Mouse (Mus musculus): ENCODE results near the gene Chd6. TPM values are rescaled to one million over a fixed set of nuclear protein-coding genes. Genes with fewer than 3 reads are reported as not detected.

The Chd6 gene
- polyA plus RNA-seq, 1 experiment from 2014 or later = 33.3 TPM

GRCm38 (mm10) chr2:160915821-160916610 is 192.9 kb downstream of the Chd6 start:
- Histone ChIP-seq H3K36me3 (replicated peaks; ENCODE audit: control insufficient read depth, insufficient read depth, low read depth, low read length) (no peaks in the 10 kb centered on the region), H3K27ac (replicated peaks; ENCODE audit: low read depth, low read length) (no peak overlapping the region), H3K4me1 (ENCODE audit: control insufficient read depth, insufficient read depth, low read length) (peaks cover 3% of the 10 kb centered on the region), H3K9me3 (replicated peaks; ENCODE audit: control insufficient read depth, low read length) (no peaks in the 10 kb centered on the region), H3K9ac (replicated peaks; ENCODE audit: low read length) (no peak overlapping the region), H3K4me3 (ENCODE audit: low read depth, low read length) (no peak overlapping the region), H3K4me2 (ENCODE audit: low read depth, low read length) (no peak overlapping the region), H3K27me3 (ENCODE audit: control insufficient read depth, insufficient read depth, low read length) (peaks cover 11% of the 10 kb centered on the region)
- 79% methylated on average over 13 of the region's 13 CpGs for WGBS
- ATAC-seq (replicated peaks; ENCODE audit: insufficient number of reproducible peaks, low FRiP score, low TSS enrichment, low read depth) = no peak
- no peak for DNase-seq (ENCODE audit: low spot score)

- no peak overlapping the region for H3K4me3 ChIP-seq (ENCODE audit: low read depth, low read length)
- WGBS = 87% methylated on average over 9 of the region's 9 CpGs
- H3K27ac ChIP-seq (replicated peaks; ENCODE audit: low read depth, low read length) = no peak overlapping the region
- no peaks in the 10 kb centered on the region for H3K9me3 ChIP-seq (replicated peaks; ENCODE audit: control insufficient read depth, low read length)
- DNase-seq (ENCODE audit: low spot score) = no peak
- H3K27me3 ChIP-seq (ENCODE audit: control insufficient read depth, insufficient read depth, low read length) = peaks cover 19% of the 10 kb centered on the region
- no peak for ATAC-seq (replicated peaks; ENCODE audit: insufficient number of reproducible peaks, low FRiP score, low TSS enrichment, low read depth)
- H3K4me2 ChIP-seq (ENCODE audit: low read depth, low read length) = no peak overlapping the region
- no peak overlapping the region for H3K9ac ChIP-seq (replicated peaks; ENCODE audit: low read length)
- H3K4me1 ChIP-seq (ENCODE audit: control insufficient read depth, insufficient read depth, low read length) = peaks cover 3% of the 10 kb centered on the region; the same call in 1 of the 2 replicates
- H3K36me3 ChIP-seq (replicated peaks; ENCODE audit: control insufficient read depth, insufficient read depth, low read depth, low read length) = no peaks in the 10 kb centered on the region
These were observed 194.2 kb downstream of the Chd6 start for GRCm38 (mm10) chr2:160914656-160915055.

- H3K27ac ChIP-seq (replicated peaks; ENCODE audit: low read depth, low read length) = no peak within 1 kb of the TSS
- WGBS = under 1% methylated on average over 46 of the region's 46 CpGs
- H3K36me3 ChIP-seq (replicated peaks; ENCODE audit: control insufficient read depth, insufficient read depth, low read depth, low read length) = no peaks in the 10 kb centered on the region
These were observed 196.6 kb downstream of the Chd6 start, which contains the start of gene Emilin3 for GRCm38 (mm10) chr2:160912231-160912671. TSS of gene Emilin3 (minus strand) at chr2:160912328.

GRCm38 (mm10) chr2:160911558-160912201 is 197.2 kb downstream of the Chd6 start:
- ATAC-seq (replicated peaks; ENCODE audit: insufficient number of reproducible peaks, low FRiP score, low TSS enrichment, low read depth) = peak; percentile 53
- Histone ChIP-seq H3K27ac (replicated peaks; ENCODE audit: low read depth, low read length) (no peak overlapping the region), H3K9ac (replicated peaks; ENCODE audit: low read length) (peak overlapping the region; percentile 73), H3K4me3 (ENCODE audit: low read depth, low read length) (peak overlapping the region; percentile 56), H3K4me1 (ENCODE audit: control insufficient read depth, insufficient read depth, low read length) (peaks cover 3% of the 10 kb centered on the region; the same call in 1 of the 2 replicates), H3K9me3 (replicated peaks; ENCODE audit: control insufficient read depth, low read length) (no peaks in the 10 kb centered on the region), H3K27me3 (ENCODE audit: control insufficient read depth, insufficient read depth, low read length) (peaks cover 19% of the 10 kb centered on the region), H3K36me3 (replicated peaks; ENCODE audit: control insufficient read depth, insufficient read depth, low read depth, low read length) (no peaks in the 10 kb centered on the region), H3K4me2 (ENCODE audit: low read depth, low read length) (peak overlapping the region; percentile 93)
- peak; percentile 61 for DNase-seq (ENCODE audit: low spot score)
- 1% methylated on average over 64 of the region's 64 CpGs for WGBS

More at GRCm38 (mm10) chr2:160912231-160912671, 196.6 kb downstream of the Chd6 start, which contains the start of gene Emilin3:
- Histone ChIP-seq H3K9me3 (replicated peaks; ENCODE audit: control insufficient read depth, low read length) (no peaks in the 10 kb centered on the region), H3K9ac (replicated peaks; ENCODE audit: low read length) (peak within 1 kb of the TSS; percentile 73), H3K4me1 (ENCODE audit: control insufficient read depth, insufficient read depth, low read length) (peaks cover 3% of the 10 kb centered on the region; the same call in 1 of the 2 replicates), H3K4me2 (ENCODE audit: low read depth, low read length) (peak within 1 kb of the TSS; percentile 93), H3K27me3 (ENCODE audit: control insufficient read depth, insufficient read depth, low read length) (peaks cover 19% of the 10 kb centered on the region), H3K4me3 (ENCODE audit: low read depth, low read length) (peak within 1 kb of the TSS; percentile 56)
- DNase-seq (ENCODE audit: low spot score) = peak; percentile 66
- ATAC-seq (replicated peaks; ENCODE audit: insufficient number of reproducible peaks, low FRiP score, low TSS enrichment, low read depth) = peak; percentile 27; the same call in 1 of the 2 replicates

GRCm38 (mm10) chr2:160910633-160911032 is 198.2 kb downstream of the Chd6 start:
- Histone ChIP-seq H3K27ac (replicated peaks; ENCODE audit: low read depth, low read length) (no peak overlapping the region), H3K36me3 (replicated peaks; ENCODE audit: control insufficient read depth, insufficient read depth, low read depth, low read length) (no peaks in the 10 kb centered on the region), H3K4me3 (ENCODE audit: low read depth, low read length) (no peak overlapping the region), H3K4me2 (ENCODE audit: low read depth, low read length) (no peak overlapping the region), H3K9me3 (replicated peaks; ENCODE audit: control insufficient read depth, low read length) (no peaks in the 10 kb centered on the region), H3K4me1 (ENCODE audit: control insufficient read depth, insufficient read depth, low read length) (peaks cover 2% of the 10 kb centered on the region; the same call in 1 of the 2 replicates), H3K9ac (replicated peaks; ENCODE audit: low read length) (no peak overlapping the region), H3K27me3 (ENCODE audit: control insufficient read depth, insufficient read depth, low read length) (peaks cover 19% of the 10 kb centered on the region)
- ATAC-seq (replicated peaks; ENCODE audit: insufficient number of reproducible peaks, low FRiP score, low TSS enrichment, low read depth) (no peak), DNase-seq (ENCODE audit: low spot score) (no peak)
- WGBS = 89% methylated on average over 5 of the region's 5 CpGs

- Histone ChIP-seq H3K9me3 (replicated peaks; ENCODE audit: control insufficient read depth, low read length) (no peaks in the 10 kb centered on the region), H3K27me3 (ENCODE audit: control insufficient read depth, insufficient read depth, low read length) (peaks cover 19% of the 10 kb centered on the region), H3K9ac (replicated peaks; ENCODE audit: low read length) (no peak overlapping the region), H3K4me1 (ENCODE audit: control insufficient read depth, insufficient read depth, low read length) (no peaks in the 10 kb centered on the region), H3K27ac (replicated peaks; ENCODE audit: low read depth, low read length) (no peak overlapping the region), H3K4me3 (ENCODE audit: low read depth, low read length) (no peak overlapping the region), H3K36me3 (replicated peaks; ENCODE audit: control insufficient read depth, insufficient read depth, low read depth, low read length) (no peaks in the 10 kb centered on the region), H3K4me2 (ENCODE audit: low read depth, low read length) (no peak overlapping the region)
- ATAC-seq (replicated peaks; ENCODE audit: insufficient number of reproducible peaks, low FRiP score, low TSS enrichment, low read depth) = no peak
- no peak for DNase-seq (ENCODE audit: low spot score)
- WGBS = 64% methylated on average over 18 of the region's 18 CpGs
These were observed 200.3 kb downstream of the Chd6 start for GRCm38 (mm10) chr2:160908607-160909006.

- DNase-seq (ENCODE audit: low spot score) = no peak
- ATAC-seq (replicated peaks; ENCODE audit: insufficient number of reproducible peaks, low FRiP score, low TSS enrichment, low read depth) = no peak
- H3K27ac ChIP-seq (replicated peaks; ENCODE audit: low read depth, low read length) = no peak overlapping the region
- H3K9me3 ChIP-seq (replicated peaks; ENCODE audit: control insufficient read depth, low read length) = no peaks in the 10 kb centered on the region
- no peaks in the 10 kb centered on the region for H3K4me1 ChIP-seq (ENCODE audit: control insufficient read depth, insufficient read depth, low read length)
- H3K27me3 ChIP-seq (ENCODE audit: control insufficient read depth, insufficient read depth, low read length) = peaks cover 8% of the 10 kb centered on the region
- no peak overlapping the region for H3K4me3 ChIP-seq (ENCODE audit: low read depth, low read length)
- no peak overlapping the region for H3K4me2 ChIP-seq (ENCODE audit: low read depth, low read length)
- WGBS = 76% methylated on average over 5 of the region's 5 CpGs
- no peaks in the 10 kb centered on the region for H3K36me3 ChIP-seq (replicated peaks; ENCODE audit: control insufficient read depth, insufficient read depth, low read depth, low read length)
- no peak overlapping the region for H3K9ac ChIP-seq (replicated peaks; ENCODE audit: low read length)
These were observed 202.8 kb downstream of the Chd6 start for GRCm38 (mm10) chr2:160906101-160906500.

GRCm38 (mm10) chr2:160905301-160905700 is 203.6 kb downstream of the Chd6 start:
- no peak overlapping the region for H3K4me3 ChIP-seq (ENCODE audit: low read depth, low read length)
- DNase-seq (ENCODE audit: low spot score) (no peak), ATAC-seq (replicated peaks; ENCODE audit: insufficient number of reproducible peaks, low FRiP score, low TSS enrichment, low read depth) (no peak)
- no peak overlapping the region for H3K27ac ChIP-seq (replicated peaks; ENCODE audit: low read depth, low read length)
- H3K4me2 ChIP-seq (ENCODE audit: low read depth, low read length) = no peak overlapping the region
- no peak overlapping the region for H3K9ac ChIP-seq (replicated peaks; ENCODE audit: low read length)
- no peaks in the 10 kb centered on the region for H3K9me3 ChIP-seq (replicated peaks; ENCODE audit: control insufficient read depth, low read length)
- WGBS = 93% methylated on average over 12 of the region's 12 CpGs
- H3K36me3 ChIP-seq (replicated peaks; ENCODE audit: control insufficient read depth, insufficient read depth, low read depth, low read length) = no peaks in the 10 kb centered on the region
- H3K27me3 ChIP-seq (ENCODE audit: control insufficient read depth, insufficient read depth, low read length) = peaks cover 4% of the 10 kb centered on the region
- no peaks in the 10 kb centered on the region for H3K4me1 ChIP-seq (ENCODE audit: control insufficient read depth, insufficient read depth, low read length)

All from embryonic facial prominence, embryonic 11.5 days (tissue).